Mouse (Mus musculus) lung, postnatal 0 days (tissue): ENCODE data around the gene Wscd2.

Source experiments
- CTCF ChIP-seq: IDR thresholded peaks from 2 replicates; pipeline ENCODE4 v1.5.1; 2016; ENCODE audit warnings: antibody characterized with exemption, mild to moderate bottlenecking
- EP300 ChIP-seq: IDR thresholded peaks from 2 replicates; pipeline ENCODE4 v1.6.1; 2016; ENCODE audit warnings: antibody characterized with exemption, mild to moderate bottlenecking, control low read depth

DNA sequence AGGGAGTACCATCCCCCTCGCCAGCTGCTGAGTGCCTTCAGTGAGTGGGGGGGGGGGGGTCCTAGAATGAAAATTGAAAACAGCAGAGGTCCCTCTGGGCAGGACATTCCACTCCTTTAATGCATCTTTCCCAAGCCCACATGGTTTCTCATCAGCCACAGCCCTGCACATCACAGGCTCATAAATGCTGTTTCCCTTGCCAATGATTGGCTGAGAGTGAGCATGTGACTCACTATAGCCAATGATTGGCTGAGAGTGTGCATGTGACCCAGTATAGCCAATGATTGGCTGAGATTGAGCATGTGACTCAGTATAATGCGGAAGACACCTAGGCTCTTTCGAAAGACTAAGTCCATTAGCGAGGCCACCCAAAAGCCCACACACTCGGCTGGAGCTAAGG lies 20.9 kb upstream of the Wscd2 start:
- TF ChIP-seq CTCF (no peak), EP300 (no peak)
